Mouse (Mus musculus) cerebellum, adult 18-20 months (tissue): ENCODE data around the gene Itpkc.

Experiments
- DNase-seq, 2 experiments: peaks; one replicate each; pipeline ENCODE4 v3.0.0; 2021

The Itpkc gene

GRCm38 (mm10) chr7:27235726-27236125 lies 7.3 kb upstream of the Itpkc start:
- no peak for DNase-seq

GRCm38 (mm10) chr7:27233300-27233699 lies 4.8 kb upstream of the Itpkc start:
- no peak for DNase-seq

- DNase-seq = peak; percentile 88 to 96
Measured at GRCm38 (mm10) chr7:27232781-27233281, 4.4 kb upstream of the Itpkc start, which contains the start of gene Coq8b. Coq8b (plus strand) TSS chr7:27233023.

DNA sequence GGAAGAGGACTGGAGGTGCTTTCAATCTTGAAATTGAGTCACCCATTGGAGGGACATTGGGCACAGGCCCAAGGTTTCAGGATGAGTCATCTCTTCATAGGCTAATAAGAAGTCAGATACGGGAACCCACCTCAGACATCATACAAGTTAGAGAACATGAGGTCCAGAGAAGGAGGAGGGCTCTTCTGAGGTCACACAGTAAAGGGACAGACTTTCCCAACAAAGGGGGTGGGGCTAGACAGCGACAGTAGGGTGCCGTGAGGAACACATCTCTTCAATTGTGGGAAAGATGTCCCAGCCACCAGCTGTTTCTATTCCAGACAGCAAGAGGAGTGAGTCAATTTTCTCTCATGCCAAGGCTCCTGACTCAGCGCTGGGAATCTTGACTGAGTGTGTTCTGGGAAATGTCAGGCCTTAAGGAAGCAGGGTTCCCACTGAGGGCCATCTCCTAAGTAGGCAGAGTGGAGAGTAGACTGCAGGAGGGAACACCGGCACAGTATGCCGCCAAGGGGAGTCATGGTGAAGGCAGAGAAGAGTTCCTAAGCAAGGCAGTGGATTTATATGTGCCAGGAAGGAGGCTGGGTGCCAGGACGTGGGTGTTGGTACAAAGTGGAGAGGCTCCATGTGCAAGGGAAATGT lies 3.4 kb upstream of the Itpkc start:
- no peak for DNase-seq

GRCm38 (mm10) chr7:27230781-27231180 lies 2.3 kb upstream of the Itpkc start:
- DNase-seq = no peak

DNA sequence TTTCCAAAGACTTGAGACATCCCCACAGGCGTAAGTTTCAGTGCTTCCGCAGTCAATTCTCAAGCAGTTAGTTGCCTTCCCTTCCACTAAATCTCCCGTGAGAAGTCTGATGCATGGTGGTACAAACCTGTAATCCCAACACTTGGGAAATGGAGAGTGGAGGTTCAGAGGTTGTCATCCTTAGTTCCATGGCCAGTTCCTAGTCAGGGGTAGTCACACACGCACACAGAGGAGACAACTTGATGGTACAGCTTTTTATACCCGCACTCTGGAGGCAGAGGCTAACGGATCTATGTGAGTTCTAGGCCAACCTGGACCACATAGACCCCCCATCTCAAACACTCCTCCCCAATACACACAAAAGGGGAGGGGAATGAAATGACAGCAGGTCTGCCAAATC lies 404 bp upstream of the Itpkc start:
- DNase-seq = no peak

- peak; percentile 60 to 66 for DNase-seq
Measured at GRCm38 (mm10) chr7:27227676-27228075, 785 bp downstream of the Itpkc start.

DNA sequence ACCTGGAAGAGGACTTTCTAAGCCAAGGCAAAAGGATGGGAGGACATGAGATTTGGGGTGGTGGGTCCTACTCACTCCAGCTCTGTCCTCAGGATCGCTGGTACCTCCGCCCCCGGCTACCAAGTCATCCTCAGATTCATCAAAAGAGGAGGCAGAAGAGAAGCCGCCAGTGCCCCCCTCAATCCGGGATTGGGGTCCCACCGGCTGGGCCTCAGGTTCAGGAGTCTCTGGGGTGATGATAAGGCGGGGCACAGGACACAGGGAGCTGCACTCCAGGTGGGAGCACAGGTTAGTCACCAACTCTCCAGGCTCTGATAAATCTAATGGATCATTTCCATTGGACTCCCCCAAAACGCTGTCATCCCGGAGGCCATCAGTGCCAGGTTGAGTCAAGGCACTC lies 1.2 kb downstream of the Itpkc start:
- peak; percentile 21 to 40 for DNase-seq

GRCm38 (mm10) chr7:27224877-27225575 lies 3.4 kb downstream of the Itpkc start:
- DNase-seq = peak; percentile 32 to 46

GRCm38 (mm10) chr7:27222538-27222937 lies 5.9 kb downstream of the Itpkc start:
- no peak for DNase-seq

GRCm38 (mm10) chr7:27221939-27222338 lies 6.5 kb downstream of the Itpkc start:
- no peak for DNase-seq

- DNase-seq = no peak
Measured at GRCm38 (mm10) chr7:27219937-27220336, 8.5 kb downstream of the Itpkc start.

- DNase-seq = peak; percentile 67 to 78
Measured at GRCm38 (mm10) chr7:27218586-27218985, 9.9 kb downstream of the Itpkc start.

GRCm38 (mm10) chr7:27212626-27213025 lies 15.8 kb downstream of the Itpkc start:
- DNase-seq = no peak

DNA sequence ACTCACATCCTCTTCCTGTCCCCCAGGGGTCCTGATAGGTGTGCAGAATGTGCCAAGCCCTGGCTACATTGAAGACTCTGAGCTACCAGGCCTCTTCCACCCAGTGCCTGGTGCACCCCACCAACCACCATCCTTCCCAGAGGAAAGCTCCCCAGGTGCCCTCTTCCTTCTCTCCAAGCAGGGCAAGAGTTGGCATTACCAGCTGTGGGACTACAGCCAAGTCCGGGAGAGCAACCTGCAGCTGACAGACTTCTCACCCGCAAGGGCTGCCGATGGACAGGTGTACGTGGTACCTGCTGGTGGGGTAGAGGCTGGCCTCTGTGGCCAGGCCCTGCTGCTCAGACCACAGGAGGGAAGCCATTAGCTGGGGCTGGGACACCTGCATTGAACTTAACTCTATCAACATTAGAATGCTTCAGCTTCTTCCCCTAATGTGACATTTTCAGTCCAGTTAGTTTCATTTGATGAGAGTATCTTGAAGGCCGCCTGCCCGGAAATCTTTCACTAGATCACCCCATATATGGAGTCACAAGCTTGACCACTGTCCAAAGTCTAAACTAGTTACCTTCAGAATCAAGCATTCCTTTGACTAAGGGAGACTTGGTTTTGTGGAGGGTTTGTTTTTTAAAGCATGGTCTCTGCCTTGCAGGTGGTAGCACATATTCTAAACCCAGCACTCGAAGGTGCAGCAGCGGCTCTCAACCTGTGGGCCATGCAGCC lies 24.6 kb downstream of the Itpkc start:
- DNase-seq = peak; percentile 52 to 58

DNA sequence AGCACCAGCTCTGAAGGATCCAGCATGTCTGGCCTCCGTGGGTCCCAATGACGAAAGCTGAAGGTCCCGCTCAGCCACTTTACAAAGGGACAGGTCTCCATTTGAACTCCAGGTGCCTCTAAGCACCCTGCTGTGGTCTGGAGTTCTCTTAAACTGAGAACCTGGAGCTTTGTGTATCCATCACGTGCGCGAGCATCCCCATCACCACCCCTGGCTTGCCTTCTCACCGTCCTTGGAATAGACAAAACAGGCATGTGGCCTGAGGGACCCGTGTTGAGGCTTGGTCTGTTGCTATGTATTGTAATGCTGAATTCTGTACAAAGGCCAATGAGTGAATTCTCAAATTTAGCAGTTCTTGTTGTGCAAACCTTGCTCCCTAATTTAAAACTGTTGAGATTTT lies 29.7 kb downstream of the Itpkc start:
- DNase-seq = no peak

DNA sequence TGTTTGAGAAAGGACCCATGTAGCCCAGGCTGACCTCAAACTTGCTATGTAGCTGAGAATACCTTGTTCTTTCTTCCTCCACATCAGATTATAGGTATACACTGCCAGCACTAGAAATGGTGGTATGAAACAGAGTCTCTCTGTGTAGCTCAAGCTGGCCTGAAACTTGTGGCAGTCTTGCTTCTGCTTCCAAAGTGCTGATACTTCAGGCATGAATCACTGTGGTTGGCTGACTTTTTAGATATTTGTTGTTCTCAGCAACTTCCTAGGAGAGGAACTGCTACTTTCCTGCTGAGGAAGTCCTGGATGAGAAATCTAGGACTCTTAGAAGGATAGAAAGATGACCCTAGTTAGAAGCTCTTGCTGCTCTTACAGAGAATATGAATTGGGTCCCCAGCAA lies 30.1 kb downstream of the Itpkc start:
- no peak for DNase-seq

DNA sequence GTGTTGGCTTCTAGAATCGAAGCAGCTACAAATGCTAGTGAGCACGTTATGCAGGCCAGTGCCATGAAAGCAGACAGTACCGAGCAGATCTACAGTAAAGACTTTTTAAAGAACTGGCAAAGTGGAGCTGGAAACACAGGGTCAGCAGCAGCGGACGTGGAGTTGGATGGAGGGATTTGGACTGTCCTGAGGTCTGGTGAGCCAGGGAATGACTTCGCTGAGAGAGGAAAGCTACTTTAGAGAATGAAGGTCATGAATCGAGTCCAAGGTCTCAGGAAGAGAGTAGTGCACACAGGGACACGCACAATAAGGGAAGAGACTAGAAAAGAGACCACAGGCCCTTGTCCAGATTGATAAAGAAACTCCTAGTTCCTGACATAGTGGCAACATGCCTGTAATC lies 30.8 kb downstream of the Itpkc start:
- DNase-seq = no peak

- no peak for DNase-seq
Measured at GRCm38 (mm10) chr7:27197136-27197535, 31.3 kb downstream of the Itpkc start.

DNA sequence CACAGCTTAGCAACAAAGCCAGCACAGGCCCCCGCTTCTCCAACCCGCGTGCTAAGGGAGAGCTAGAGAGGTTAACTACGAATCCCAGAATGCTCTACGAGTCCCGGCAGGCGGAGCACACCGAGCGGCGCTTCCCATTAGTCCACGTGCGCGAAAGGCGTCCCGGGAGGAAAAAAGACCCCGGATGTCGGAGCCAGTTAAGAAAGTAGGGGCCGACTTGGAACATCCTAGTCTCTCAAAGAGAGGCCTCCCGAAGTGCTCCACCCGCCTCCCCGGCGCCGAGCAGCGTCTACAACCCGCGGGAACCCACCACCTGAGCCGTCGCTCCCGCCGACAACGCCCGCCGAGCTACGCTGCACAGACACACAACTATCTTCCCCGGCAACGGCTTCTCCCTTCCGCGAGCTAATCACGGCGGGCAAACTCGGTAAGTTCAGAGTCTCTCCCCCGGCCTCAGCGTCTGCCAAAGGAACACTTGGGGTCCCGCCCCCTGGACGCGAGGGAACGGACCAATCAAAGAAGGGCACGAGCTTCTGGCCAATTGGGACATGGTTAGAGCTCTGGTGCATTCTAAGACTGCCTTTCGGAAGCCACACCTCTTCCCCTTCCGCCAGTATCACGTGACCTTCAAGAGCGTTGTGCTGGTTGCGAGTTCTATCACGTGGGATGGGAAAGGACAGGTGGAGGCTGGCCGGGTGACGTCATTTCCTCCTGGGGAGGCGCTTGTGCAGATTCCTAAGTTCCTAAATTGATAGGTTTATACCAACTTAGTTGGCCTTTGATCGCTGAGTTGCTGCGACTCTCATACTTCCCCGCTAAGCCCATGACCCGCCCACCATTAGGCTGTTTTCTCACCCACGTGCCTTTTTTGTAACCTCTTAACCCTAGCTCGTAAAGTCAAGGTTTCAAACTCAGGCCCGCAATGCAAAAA lies 32.5 kb downstream of the Itpkc start, which contains the start of the genes BC024978 and Snrpa:
BC024978 (plus strand) TSS at position 101 of the 931 bp plus-strand sequence.
Snrpa (minus strand) TSS at position 591 of the 931 bp plus-strand sequence.
- peak; percentile 91 to 99 for DNase-seq

DNA sequence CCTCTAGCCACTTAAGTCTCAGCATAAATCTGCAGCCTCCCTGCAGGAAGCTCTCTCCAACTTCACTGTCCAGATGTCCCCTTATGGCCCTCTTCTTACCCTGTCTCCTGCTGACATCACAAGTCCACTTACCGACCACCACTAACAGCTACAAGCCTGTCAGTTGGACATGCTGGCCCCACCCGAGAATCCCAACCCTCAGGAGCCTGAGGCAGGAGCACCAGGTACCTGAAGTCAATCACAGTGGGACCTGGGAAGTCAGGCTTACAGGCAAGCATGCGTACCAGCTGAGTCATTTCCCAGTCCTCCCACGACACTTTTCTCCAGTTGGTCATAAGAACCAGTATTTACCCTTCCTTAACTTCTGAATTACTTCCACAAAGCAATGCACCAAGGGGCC lies 34.7 kb downstream of the Itpkc start:
- DNase-seq = no peak

GRCm38 (mm10) chr7:27192434-27192833 lies 36.0 kb downstream of the Itpkc start:
- no peak for DNase-seq
